Mouse (Mus musculus) heart, embryonic 14.5 days (tissue): ENCODE measurements around the gene Slc9a3r2. TPM values are rescaled to one million over a fixed set of nuclear protein-coding genes. Genes with fewer than 3 reads are reported as not detected.

Experiments
- ATAC-seq: fragments of 200-750 bp; cut with Nextera tagmentation; 2 replicates; pipeline ENCODE4 v1.8.0; 2017; ENCODE audit warnings: low read depth, moderate TSS enrichment; ENCODE audit not compliant: insufficient number of reproducible peaks, insufficient read depth, low FRiP score
- H3K27ac ChIP-seq, 2 experiments: fragments of 200-500 bp in 1 of 2; fragments of 300-500 bp in 1 of 2; sonication (generic) in 1 of 2; replicated peaks in 1 of 2; 2 replicates each; pipeline ENCODE4 v1.5.1; 2012 to 2014; ENCODE audit warnings: low read depth in 2 of 2, low read length in 2 of 2, control low read depth in 1 of 2, mild to moderate bottlenecking in 1 of 2, mixed read lengths in 1 of 2; ENCODE audit not compliant: control insufficient read depth in 1 of 2, insufficient read depth in 1 of 2
- H3K27me3 ChIP-seq: fragments of 300-500 bp; sonication (generic); 2 replicates; pipeline ENCODE4 v1.6.1; 2014; ENCODE audit warnings: mild to moderate bottlenecking, low read length, control low read depth; ENCODE audit not compliant: control insufficient read depth, insufficient read depth
- H3K36me3 ChIP-seq: fragments of 300-500 bp; sonication (generic); 2 replicates; pipeline ENCODE4 v1.6.1; 2014; ENCODE audit warnings: mild to moderate bottlenecking, control low read depth, low read length, mixed read lengths; ENCODE audit not compliant: control insufficient read depth, insufficient read depth
- H3K4me1 ChIP-seq, 2 experiments: fragments of 200-500 bp in 1 of 2; fragments of 300-500 bp in 1 of 2; sonication (generic) in 1 of 2; 2 replicates each; pipeline ENCODE4 v1.6.1; 2012 to 2014; ENCODE audit warnings: low read length in 2 of 2, control low read depth in 1 of 2, mixed read lengths in 1 of 2; ENCODE audit not compliant: control insufficient read depth in 2 of 2, insufficient read depth in 2 of 2
- H3K4me2 ChIP-seq: fragments of 300-500 bp; sonication (generic); 2 replicates; pipeline ENCODE4 v1.6.1; 2014; ENCODE audit warnings: mild to moderate bottlenecking, low read length
- H3K4me3 ChIP-seq, 2 experiments: fragments of 200-500 bp in 1 of 2; fragments of 300-500 bp in 1 of 2; sonication (generic) in 1 of 2; 2 replicates each; pipeline ENCODE4 v1.5.1; 2012 to 2014; ENCODE audit warnings: low read length in 2 of 2, mild to moderate bottlenecking in 2 of 2, control low read depth in 1 of 2, low read depth in 1 of 2, moderate library complexity in 1 of 2; ENCODE audit not compliant: control insufficient read depth in 1 of 2, insufficient read depth in 1 of 2
- H3K9ac ChIP-seq: fragments of 300-500 bp; sonication (generic); 2 replicates; pipeline ENCODE4 v1.6.1; 2014; ENCODE audit warnings: mild to moderate bottlenecking, low read length
- H3K9me3 ChIP-seq: fragments of 300-500 bp; sonication (generic); 2 replicates; pipeline ENCODE4 v1.6.1; 2016; ENCODE audit warnings: low read length, control low read depth; ENCODE audit not compliant: control insufficient read depth
- WGBS: fragments of 180-500 bp; shearing (Covaris S2); extraction: QIAGEN DNeasy Blood & Tissue Kit; methylation state at CpG from one replicate; pipeline ENCODE4 v1.1.7; 2014; 5-methylcytosine and 5-hydroxymethylcytosine counted together
- microRNA-seq: library from miRNA; unstranded; fragments of <30 nt; microRNA quantifications from one replicate; pipeline ENCODE4, GENCODE M21; 2016
- polyA plus RNA-seq: library from polyadenylated mRNA; unstranded; fragments of >200 nt; fragmentation: Nextera tagmentation; extraction: Ambion mirVana; gene quantifications from 2 replicates; pipeline ENCODE4 v1.2.1, GENCODE M21; 2014

Slc9a3r2 gene
- polyA plus RNA-seq, 1 experiment from 2014 or later: 60.9 TPM

- Histone ChIP-seq H3K4me3 (no peak overlapping the region), H3K9ac (no peak overlapping the region), H3K27ac (no peak overlapping the region), H3K27me3 (no peaks in the 10 kb centered on the region), H3K4me2 (no peak overlapping the region), H3K36me3 (peaks cover 95% of the 10 kb centered on the region), H3K4me1 (no peaks in the 10 kb centered on the region), H3K9me3 (no peaks in the 10 kb centered on the region)
- no peak for ATAC-seq
- WGBS: 68% methylated on average over 3 of the region's 3 CpGs
Observed at GRCm38 (mm10) chr17:24590943-24591342, 59.2 kb downstream of the Slc9a3r2 start.

Small RNAs within 50 kb of the gene (microRNA-seq; reads per million reads assigned to microRNA genes)
- not detected for gene Gm24589

Other genes starting within 250 kb of the Slc9a3r2 start
- gene Rnps1, start 235.8 kb downstream of the Slc9a3r2 start, polyA plus RNA-seq: 196 and 203 TPM in 2 replicates
- 283 and 294 TPM in 2 replicates for gene Eci1, start 223.7 kb downstream of the Slc9a3r2 start, polyA plus RNA-seq
- gene Dnase1l2, start 207.2 kb downstream of the Slc9a3r2 start, polyA plus RNA-seq: 1.5 and 2.4 TPM in 2 replicates
- gene E4f1, start 180.0 kb downstream of the Slc9a3r2 start, polyA plus RNA-seq: 16.0 and 17.6 TPM in 2 replicates
- 65.7 and 66.6 TPM in 2 replicates for gene Pgp, start 179.9 kb downstream of the Slc9a3r2 start, polyA plus RNA-seq
- gene Bricd5, start 176.4 kb downstream of the Slc9a3r2 start, polyA plus RNA-seq: not detected in 2 replicates
- 15.2 and 17.5 TPM in 2 replicates for gene Mlst8, start 171.2 kb downstream of the Slc9a3r2 start, polyA plus RNA-seq
- gene Caskin1, start 161.7 kb downstream of the Slc9a3r2 start, polyA plus RNA-seq: 0.26 and 0.62 TPM in 2 replicates
- gene Traf7, start 122.4 kb downstream of the Slc9a3r2 start, polyA plus RNA-seq: 68.8 and 74.4 TPM in 2 replicates
- 1.7 and 1.9 TPM in 2 replicates for gene Rab26, start 116.1 kb downstream of the Slc9a3r2 start, polyA plus RNA-seq
- 16.8 and 18.0 TPM in 2 replicates for gene Pkd1, start 100.5 kb downstream of the Slc9a3r2 start, polyA plus RNA-seq
- gene Tsc2, start 17.7 kb downstream of the Slc9a3r2 start, polyA plus RNA-seq: 49.1 and 51.1 TPM in 2 replicates
- 7.3 and 7.7 TPM in 2 replicates for gene Nthl1, start 17.6 kb downstream of the Slc9a3r2 start, polyA plus RNA-seq
- not detected in 2 replicates for gene Npw, start 8.1 kb upstream of the Slc9a3r2 start, polyA plus RNA-seq
- gene Zfp598, start 19.4 kb upstream of the Slc9a3r2 start, polyA plus RNA-seq: 18.4 and 19.4 TPM in 2 replicates
- 0.42 and 0.69 TPM in 2 replicates for gene Syngr3, start 39.6 kb upstream of the Slc9a3r2 start, polyA plus RNA-seq
- 29.3 and 29.7 TPM in 2 replicates for gene Gfer, start 45.8 kb upstream of the Slc9a3r2 start, polyA plus RNA-seq
- 0.68 and 1.1 TPM in 2 replicates for gene Noxo1, start 45.9 kb upstream of the Slc9a3r2 start, polyA plus RNA-seq
- 39.2 and 40.2 TPM in 2 replicates for gene Tbl3, start 57.3 kb upstream of the Slc9a3r2 start, polyA plus RNA-seq
- not detected in 2 replicates for gene Rnf151, start 67.7 kb upstream of the Slc9a3r2 start, polyA plus RNA-seq
- gene Rps2, start 67.8 kb upstream of the Slc9a3r2 start, polyA plus RNA-seq: 919 and 1,010 TPM in 2 replicates
- gene Ndufb10, start 74.2 kb upstream of the Slc9a3r2 start, polyA plus RNA-seq: 556 and 564 TPM in 2 replicates
- gene Rpl3l, start 77.5 kb upstream of the Slc9a3r2 start, polyA plus RNA-seq: 1.3 and 1.7 TPM in 2 replicates
- gene Msrb1, start 86.3 kb upstream of the Slc9a3r2 start, polyA plus RNA-seq: 26.8 and 27.2 TPM in 2 replicates
- 0.18 and 0.43 TPM in 2 replicates for gene Hs3st6, start 102.7 kb upstream of the Slc9a3r2 start, polyA plus RNA-seq
- gene Meiob, start 154.0 kb upstream of the Slc9a3r2 start, polyA plus RNA-seq: not detected in 2 replicates
- 62.7 and 68.4 TPM in 2 replicates for gene Hagh, start 189.8 kb upstream of the Slc9a3r2 start, polyA plus RNA-seq
- 46.5 and 47.2 TPM in 2 replicates for gene Fahd1, start 200.0 kb upstream of the Slc9a3r2 start, polyA plus RNA-seq
- not detected in 2 replicates for gene Igfals, start 215.7 kb upstream of the Slc9a3r2 start, polyA plus RNA-seq
- 37.8 and 39.8 TPM in 2 replicates for gene Nubp2, start 236.0 kb upstream of the Slc9a3r2 start, polyA plus RNA-seq
- 26.8 and 28.2 TPM in 2 replicates for gene Spsb3, start 236.3 kb upstream of the Slc9a3r2 start, polyA plus RNA-seq
- gene Eme2, start 244.8 kb upstream of the Slc9a3r2 start, polyA plus RNA-seq: 14.7 and 16.0 TPM in 2 replicates
- gene Mrps34, start 244.8 kb upstream of the Slc9a3r2 start, polyA plus RNA-seq: 82.1 and 82.8 TPM in 2 replicates
- gene Nme3, start 246.2 kb upstream of the Slc9a3r2 start, polyA plus RNA-seq: 39.4 and 43.9 TPM in 2 replicates